Mouse (Mus musculus) testis, adult 2 months (tissue): Measurements from ENCODE around the gene Wdr43.

Experiments used
- CTCF ChIP-seq: fragments of 200-500 bp; IDR thresholded peaks from 2 replicates; pipeline ENCODE4 v1.5.1; 2012; ENCODE audit warnings: low read depth, mild to moderate bottlenecking, inconsistent platforms, low read length, moderate library complexity; ENCODE audit not compliant: control insufficient read depth, insufficient read depth, insufficient replicate concordance
- POLR2A ChIP-seq: fragments of 200-500 bp; IDR thresholded peaks from 2 replicates; pipeline ENCODE4 v1.6.1; 2012; ENCODE audit warnings: low read depth, mild to moderate bottlenecking, inconsistent platforms, low read length, moderate library complexity; ENCODE audit not compliant: control insufficient read depth

DNA sequence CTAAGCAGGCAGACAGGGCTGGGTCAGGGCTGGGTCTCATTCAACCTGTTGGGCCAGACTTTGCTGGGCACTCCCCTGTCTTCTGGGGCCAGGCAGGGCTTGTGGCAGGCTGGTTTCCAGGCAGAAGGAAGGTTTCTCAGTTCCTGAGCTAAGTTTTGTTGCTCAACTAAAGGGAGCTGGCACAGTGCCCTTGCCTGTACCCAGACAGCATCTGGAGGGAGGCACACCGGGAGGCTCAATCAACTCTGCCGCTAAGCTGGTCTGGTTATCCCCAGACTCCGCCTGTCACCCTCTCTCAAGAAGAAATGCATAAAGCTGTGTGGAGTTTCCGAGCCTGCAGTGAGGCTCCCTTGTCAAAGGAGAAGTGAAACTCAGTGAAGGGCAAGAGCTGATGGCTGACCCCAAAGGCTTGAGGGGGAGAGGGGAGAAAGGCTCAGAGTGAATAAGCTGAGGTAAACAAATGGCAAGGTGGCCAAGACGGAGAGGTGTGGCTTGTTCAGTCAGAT is 68.5 kb downstream of the Wdr43 start:
- TF ChIP-seq CTCF (no peak), POLR2A (no peak)
